Mouse (Mus musculus): ENCODE data around the gene Tbp. TPM values are rescaled to one million over a fixed set of nuclear protein-coding genes. Genes with fewer than 3 reads are reported as not detected.
"Not testable (repeated sequence)": the region's sequence is repeated elsewhere in the genome, so short reads cannot be mapped to it uniquely, and the experiment has no call there.

The Tbp gene
- total RNA-seq, 2 experiments from 2014 or later: 25.1 to 32.1 TPM

- peak; percentile 41 to 54 for DNase-seq (ENCODE audit: low spot score in 2 of 2)
- intact Hi-C loops (cut with DNase I): no loop called here
Observed at GRCm38 (mm10) chr17:15535162-15535800, 35.6 kb downstream of the Tbp start.

- DNase-seq (ENCODE audit: low spot score in 2 of 2): no peak
- intact Hi-C loops (cut with DNase I): no loop called here
Observed at GRCm38 (mm10) chr17:15535943-15536342, 36.3 kb downstream of the Tbp start.

DNA sequence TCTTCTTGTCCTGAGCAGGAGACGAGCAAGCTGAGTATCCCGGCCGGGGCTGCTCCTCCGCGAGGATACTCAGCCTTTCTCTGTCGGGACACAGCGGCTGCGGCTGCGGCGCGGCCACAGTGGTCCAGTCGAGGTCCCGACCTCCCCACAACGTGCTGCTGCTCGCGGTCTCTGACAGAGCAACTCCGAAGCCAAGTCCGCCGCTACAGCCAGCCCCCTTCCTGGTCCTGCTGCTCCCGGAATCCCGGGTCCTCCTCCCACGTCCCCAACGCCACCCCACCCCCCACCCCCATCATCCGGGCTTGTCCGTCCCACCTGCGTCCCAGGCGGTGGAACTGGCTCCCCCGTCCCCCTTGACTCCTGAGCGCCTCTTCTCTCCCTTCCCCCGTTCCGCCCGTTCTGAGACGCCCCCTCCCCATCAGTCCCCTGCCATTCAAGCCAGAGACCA, 36.8 kb downstream of the Tbp start:
- intact Hi-C loops (cut with DNase I): no loop called here
- no peak for DNase-seq (ENCODE audit: low spot score in 2 of 2)

DNA sequence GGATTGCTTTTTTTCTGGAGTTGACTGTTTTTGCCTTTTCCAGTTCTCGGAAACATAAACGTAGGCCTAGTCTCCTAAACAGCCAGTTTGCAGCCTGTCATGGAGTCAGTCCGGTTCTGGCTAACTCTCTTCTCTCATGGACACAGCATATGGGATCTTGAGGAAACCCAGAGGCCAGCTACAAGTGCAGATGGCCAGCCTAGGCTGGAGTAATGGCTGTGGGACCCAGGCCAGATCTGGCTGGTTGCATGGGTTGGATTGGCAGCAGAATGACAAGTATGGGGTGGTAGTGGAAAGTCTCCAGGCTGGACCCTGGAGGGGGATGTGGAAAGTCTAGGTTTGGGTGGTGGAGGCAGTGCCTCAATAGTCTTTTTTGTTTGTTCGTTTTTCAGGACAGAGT, 40.6 kb downstream of the Tbp start:
- DNase-seq (ENCODE audit: low spot score in 2 of 2): no peak
- intact Hi-C loops (cut with DNase I): no loop called here

GRCm38 (mm10) chr17:15543868-15544267, 44.2 kb downstream of the Tbp start:
- DNase-seq (ENCODE audit: low spot score in 2 of 2); intact Hi-C loops (cut with DNase I): not testable (repeated sequence)

- intact Hi-C loops (cut with DNase I): no loop called here
- no peak for DNase-seq (ENCODE audit: low spot score in 2 of 2)
Observed at GRCm38 (mm10) chr17:15546440-15546839, 46.8 kb downstream of the Tbp start.

- no peak for DNase-seq (ENCODE audit: low spot score in 2 of 2)
- intact Hi-C loops (cut with DNase I): no loop called here
Observed at GRCm38 (mm10) chr17:15549713-15550112, 50.0 kb downstream of the Tbp start.

DNA sequence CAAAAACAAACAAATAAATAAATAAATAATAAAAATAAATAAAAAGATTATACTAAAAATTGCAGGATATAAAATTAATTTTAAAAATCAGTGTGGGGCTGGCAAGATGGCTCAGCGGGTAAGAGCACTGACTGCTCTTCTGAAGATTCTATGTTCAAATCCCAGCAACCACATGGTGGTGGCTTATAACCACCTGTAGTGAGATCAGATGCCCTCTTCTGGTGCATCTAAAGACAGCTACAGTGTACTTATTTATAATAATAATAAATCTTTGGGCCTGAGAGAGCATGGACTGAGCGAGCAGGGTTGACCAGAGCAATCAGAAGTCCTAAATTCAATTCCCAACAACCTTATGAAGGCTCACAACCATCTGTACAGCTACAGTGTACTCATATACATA, 60.3 kb downstream of the Tbp start:
- intact Hi-C loops (cut with DNase I): loop anchor here (5.0 kb wide), 1 partner anchor 33 kb away; the partner anchor contains the start of gene Pdcd2
- no peak for DNase-seq (ENCODE audit: low spot score in 2 of 2)

DNA sequence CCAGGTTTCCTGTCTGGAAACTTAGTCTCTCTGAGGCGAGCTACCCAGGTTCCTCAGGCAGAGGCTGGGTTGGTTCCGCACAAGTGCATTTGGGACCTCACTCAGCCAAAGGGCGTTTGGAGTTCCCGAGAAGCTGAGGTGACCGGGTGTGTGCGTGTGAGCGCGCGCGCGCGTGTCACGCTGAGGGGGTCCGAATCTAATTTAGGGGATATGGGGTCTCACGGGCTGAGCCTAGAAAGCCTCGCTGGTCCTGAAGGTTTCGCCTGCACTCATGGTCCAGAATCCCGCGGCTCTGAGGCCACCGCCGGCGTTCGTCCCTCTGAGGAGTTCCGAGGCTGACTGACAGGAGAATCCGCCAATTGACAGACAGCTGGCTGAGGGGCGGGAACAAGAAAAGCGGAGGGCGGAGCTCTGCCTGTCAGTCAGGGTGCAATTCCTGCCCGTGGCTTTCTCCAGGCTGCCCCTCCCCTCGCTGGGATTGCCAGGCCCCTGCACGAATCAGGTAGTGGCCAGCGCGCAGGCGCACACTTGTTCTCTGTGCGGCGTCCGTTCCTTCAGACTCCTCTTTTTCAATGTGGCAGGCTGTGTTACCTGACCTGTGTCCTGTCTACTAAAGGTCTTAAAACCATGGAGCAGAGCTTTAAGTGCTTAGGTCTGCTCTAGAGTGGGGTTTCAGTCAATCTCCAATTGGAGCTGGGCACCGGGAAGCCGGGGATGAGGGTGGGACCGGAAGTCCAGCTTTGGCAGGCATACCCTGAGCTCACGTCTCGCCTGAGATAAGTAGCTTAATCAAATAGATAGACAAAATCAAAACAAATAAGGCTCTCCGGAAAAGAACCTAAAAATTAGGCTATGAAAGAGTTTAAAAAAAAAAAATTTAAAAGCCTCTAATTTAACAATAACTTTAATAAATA, 64.6 kb downstream of the Tbp start, which contains the start of gene Prdm9:
Prdm9 (minus strand) TSS at position 341 of the 914 bp plus-strand sequence.
- peak; percentile 100 for DNase-seq (ENCODE audit: low spot score in 2 of 2)
- intact Hi-C loops (cut with DNase I): loop anchor here (5.0 kb wide), 1 partner anchor 37 kb away; the partner anchor contains the start of gene Pdcd2

DNA sequence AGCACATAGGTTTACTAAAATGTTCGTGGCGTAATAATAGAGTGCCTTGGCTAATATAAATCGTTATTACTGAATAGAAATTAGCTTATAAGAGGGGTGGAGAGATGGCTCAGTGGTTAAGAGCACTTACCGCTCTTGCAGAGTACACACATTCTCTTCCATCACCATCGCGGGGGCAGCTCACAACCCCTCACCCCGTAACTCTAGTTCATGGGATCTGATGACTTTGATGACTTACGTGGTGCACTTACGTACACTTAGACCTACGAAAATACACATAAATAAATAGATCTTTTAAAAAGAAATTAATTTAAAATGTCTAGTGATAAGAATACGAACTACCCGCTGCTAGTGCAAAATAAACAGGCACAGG, 65.2 kb downstream of the Tbp start:
- intact Hi-C loops (cut with DNase I): loop anchor here (5.0 kb wide), 1 partner anchor 38 kb away; the partner anchor contains the start of gene Pdcd2
- no peak for DNase-seq (ENCODE audit: low spot score in 2 of 2)

DNA sequence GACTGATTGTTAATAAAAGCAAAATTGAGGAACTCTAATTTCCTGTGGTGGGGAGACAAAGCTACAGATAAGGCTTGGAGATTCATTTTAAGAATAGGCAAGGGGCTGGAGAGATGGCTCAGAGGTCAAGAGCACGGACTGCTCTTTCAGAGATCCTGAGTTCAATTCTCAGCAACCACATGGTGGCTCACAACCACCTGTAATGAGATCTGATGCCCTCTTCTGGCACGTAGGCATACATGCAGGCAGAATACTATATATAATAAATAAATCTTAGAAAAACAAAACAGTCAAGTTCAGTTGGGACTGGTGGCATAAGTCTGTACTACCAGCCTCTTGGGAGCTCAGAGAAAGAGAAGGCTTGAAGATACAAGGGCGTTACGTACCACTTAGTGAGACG, 67.2 kb downstream of the Tbp start:
- intact Hi-C loops (cut with DNase I): no loop called here
- DNase-seq (ENCODE audit: low spot score in 2 of 2): no peak

- no peak for DNase-seq (ENCODE audit: low spot score in 2 of 2)
- intact Hi-C loops (cut with DNase I): no loop called here
Observed at GRCm38 (mm10) chr17:15575056-15575455, 75.4 kb downstream of the Tbp start.

- intact Hi-C loops (cut with DNase I): no loop called here
Observed at GRCm38 (mm10) chr17:15577291-15577694, 77.6 kb downstream of the Tbp start.

More at GRCm38 (mm10) chr17:15577291-15577694, 77.6 kb downstream of the Tbp start:
- peak in 1 of 2 experiments; percentile 24 for DNase-seq (ENCODE audit: low spot score in 2 of 2)

Other genes with a start within 250 kb of the Tbp start
- gene Dll1, start 123.0 kb upstream of the Tbp start, total RNA-seq (2021): 1 to 10 TPM; 4.8 to 5.3 TPM
- 10 to 100 TPM; 36.4 to 47.7 TPM for gene Fam120b, start 103.7 kb upstream of the Tbp start, total RNA-seq (2021)
- gene Psmb1, start 137 bp upstream of the Tbp start, total RNA-seq (2021): 100 to 1,000 TPM; 122 to 128 TPM
- gene Pdcd2, start 27.4 kb downstream of the Tbp start, total RNA-seq (2021): 10 to 100 TPM; 14.2 to 19.3 TPM
- gene Prdm9, start 64.5 kb downstream of the Tbp start, total RNA-seq (2021): 1 to 10 TPM; 1.5 to 3.9 TPM
- 10 to 100 TPM; 19.4 to 21.6 TPM for gene Chd1, start 205.1 kb downstream of the Tbp start, total RNA-seq (2021)